Mouse (Mus musculus) liver, postnatal 0 days (tissue): Measurements from ENCODE around the gene Rb1.

Experiments used
- CTCF ChIP-seq: sonication (generic); IDR thresholded peaks from 2 replicates; pipeline ENCODE4 v1.5.1; 2016; ENCODE audit warnings: antibody characterized with exemption, low read depth
- EP300 ChIP-seq: IDR thresholded peaks from 2 replicates; pipeline ENCODE4 v1.6.1; 2016; ENCODE audit warnings: antibody characterized with exemption, low read depth, mild to moderate bottlenecking

DNA sequence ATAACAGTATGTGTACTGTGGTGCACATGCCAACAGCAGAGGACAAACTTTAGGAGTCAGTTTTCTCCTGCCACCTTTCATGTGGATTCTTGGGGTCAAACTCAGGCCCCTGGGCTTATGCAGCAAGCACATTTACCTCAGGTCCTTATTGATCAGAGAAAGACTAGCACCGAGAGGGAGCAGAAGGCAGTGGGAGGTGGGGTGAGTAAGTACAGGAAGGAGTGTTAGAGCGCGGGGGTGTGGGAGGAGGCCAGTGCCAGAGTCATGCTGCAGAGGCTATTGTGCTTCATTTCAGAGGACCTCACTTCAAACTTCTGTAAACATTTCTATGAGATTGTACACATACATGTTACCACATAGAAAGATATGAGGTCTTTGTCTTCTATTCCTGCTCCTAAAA, 124.2 kb downstream of the Rb1 start:
- TF ChIP-seq CTCF = no peak
- no peak for TF ChIP-seq EP300
